Mouse (Mus musculus) left cerebral cortex, adult 6 months (tissue): Measurements from ENCODE around the gene Lyg1. TPM values are rescaled to one million over a fixed set of nuclear protein-coding genes. Genes with fewer than 3 reads are reported as not detected.

Source experiments
- long read RNA-seq, 2 experiments: library from polyadenylated mRNA; unstranded; transcript quantifications; one replicate each; pipeline ENCODE4 v2.0.0; 2019 to 2020
- polyA plus RNA-seq: library from polyadenylated mRNA; unstranded; fragments of <200 nt; fragmentation: Nextera tagmentation; gene quantifications from 2 replicates; pipeline ENCODE4 v1.2.3, GENCODE M21; 2021

Gene Lyg1
- polyA plus RNA-seq, result not detected in 2 replicates
- long read RNA-seq, experiment 1, result 0 reads
- long read RNA-seq, experiment 2, result 0 reads

DNA sequence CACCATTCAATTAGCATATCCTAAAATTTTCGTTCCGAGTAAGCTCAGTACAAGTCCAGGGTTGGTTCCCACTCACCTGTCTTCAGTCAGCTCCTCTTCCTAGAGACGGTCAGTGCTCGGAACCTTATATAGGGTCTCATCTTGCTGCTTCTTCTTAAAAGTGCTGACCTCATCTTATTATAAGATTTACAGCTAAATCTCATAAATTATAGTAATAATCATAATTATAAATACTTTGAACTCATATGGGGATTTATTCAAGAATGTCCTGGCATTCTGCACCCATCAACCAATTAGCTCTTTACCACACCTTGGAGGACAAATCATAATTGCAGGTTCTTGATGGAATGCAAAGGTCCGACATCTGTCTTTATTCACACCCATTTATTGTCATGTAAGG is at the start of gene Lyg1:
Lyg1 (minus strand) TSS at position 101 of the 400 bp plus-strand sequence.

DNA sequence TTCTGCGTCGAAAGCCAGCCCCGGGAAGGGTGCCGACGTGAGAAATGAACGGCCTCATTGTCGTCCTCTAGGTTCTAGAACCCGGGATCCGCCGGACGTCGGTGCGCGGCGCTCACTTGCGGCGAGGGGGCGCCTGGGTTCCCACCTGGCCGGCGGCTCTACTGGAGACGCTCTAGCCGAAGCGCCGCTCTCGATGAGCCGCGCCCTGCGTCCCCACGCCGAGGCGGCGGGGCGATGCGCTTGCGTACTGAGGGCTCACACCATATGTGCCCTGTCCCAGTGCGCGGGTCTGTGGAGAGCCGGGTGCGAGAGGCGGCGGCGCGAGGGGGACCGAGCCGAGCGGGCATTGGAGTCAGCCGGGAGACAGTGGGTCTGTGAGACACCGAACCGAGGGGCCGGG is 40.3 kb upstream of the Lyg1 start, which contains the start of the genes Txndc9 and Eif5b:
Txndc9 (minus strand) TSS at position 27 of the 400 bp plus-strand sequence.
Eif5b (plus strand) TSS at position 144 of the 400 bp plus-strand sequence.

DNA sequence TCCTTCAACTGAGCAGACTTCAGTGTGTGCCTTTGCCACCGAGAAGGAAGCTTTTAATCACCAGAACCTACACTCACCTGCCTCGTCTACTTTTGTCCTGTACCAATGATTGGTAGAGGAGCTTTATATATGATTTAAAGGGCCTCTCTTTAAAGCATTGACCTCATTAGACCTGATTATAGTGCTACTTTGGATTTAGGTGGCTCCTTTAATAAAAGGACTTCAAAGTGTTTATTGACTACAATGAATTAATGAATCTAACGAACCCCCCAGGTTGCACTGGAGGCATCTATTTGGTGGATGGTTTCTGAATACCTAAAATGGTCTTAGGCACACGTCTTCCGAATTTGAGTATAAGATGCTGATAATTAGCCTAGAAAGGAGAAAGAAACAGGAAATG is 41.2 kb downstream of the Lyg1 start, which contains the start of gene Lyg2:
Lyg2 (minus strand) TSS at position 101 of the 400 bp plus-strand sequence.

Other genes starting within 250 kb of the Lyg1 start
- 30.3 and 68.3 TPM in 2 replicates for gene 2010300C02Rik, start 237.7 kb downstream of the Lyg1 start, polyA plus RNA-seq
- 4.5 and 5.0 TPM in 2 replicates for gene Tsga10, start 91.3 kb downstream of the Lyg1 start, polyA plus RNA-seq
- 6.0 and 6.4 TPM in 2 replicates for gene Lipt1, start 86.0 kb downstream of the Lyg1 start, polyA plus RNA-seq
- 10.4 and 11.2 TPM in 2 replicates for gene Mitd1, start 67.3 kb downstream of the Lyg1 start, polyA plus RNA-seq
- 298 and 362 TPM in 2 replicates for gene Mrpl30, start 67.3 kb downstream of the Lyg1 start, polyA plus RNA-seq
- 0.05 TPM in 1 of 2 replicates, not detected in the other for gene Lyg2, start 41.3 kb downstream of the Lyg1 start, polyA plus RNA-seq
- 71.2 and 81.6 TPM in 2 replicates for gene Txndc9, start 40.1 kb upstream of the Lyg1 start, polyA plus RNA-seq
- gene Eif5b, start 40.3 kb upstream of the Lyg1 start, polyA plus RNA-seq, result 15.9 and 16.1 TPM in 2 replicates
- gene Rev1, start 172.0 kb upstream of the Lyg1 start, polyA plus RNA-seq, result 4.4 and 12.1 TPM in 2 replicates